Mouse (Mus musculus): Measurements from ENCODE around the gene Washc3.

Washc3 gene

GRCm38 (mm10) chr10:88255556-88255955 is 54.7 kb downstream of the Washc3 start:
- DNase-seq (ENCODE audit: low spot score in 2 of 2): no peak

GRCm38 (mm10) chr10:88260309-88260708 is 59.4 kb downstream of the Washc3 start:
- no peak for DNase-seq (ENCODE audit: low spot score in 2 of 2)

- no peak for DNase-seq (ENCODE audit: low spot score in 2 of 2)
These were observed 60.3 kb downstream of the Washc3 start for GRCm38 (mm10) chr10:88261186-88261585.

- no peak for DNase-seq (ENCODE audit: low spot score in 2 of 2)
These were observed 62.5 kb downstream of the Washc3 start for GRCm38 (mm10) chr10:88263383-88263782.

GRCm38 (mm10) chr10:88274045-88274444 is 73.2 kb downstream of the Washc3 start:
- no peak for DNase-seq (ENCODE audit: low spot score in 2 of 2)

GRCm38 (mm10) chr10:88281699-88282098 is 80.8 kb downstream of the Washc3 start:
- DNase-seq (ENCODE audit: low spot score in 2 of 2): no peak

- DNase-seq (ENCODE audit: low spot score in 2 of 2): no peak
These were observed 83.6 kb downstream of the Washc3 start for GRCm38 (mm10) chr10:88284343-88284990.

GRCm38 (mm10) chr10:88287261-88287660 is 86.4 kb downstream of the Washc3 start:
- no peak for DNase-seq (ENCODE audit: low spot score in 2 of 2)

- no peak for DNase-seq (ENCODE audit: low spot score in 2 of 2)
These were observed 87.2 kb downstream of the Washc3 start for GRCm38 (mm10) chr10:88288061-88288460.

GRCm38 (mm10) chr10:88295091-88295490 is 94.2 kb downstream of the Washc3 start:
- DNase-seq (ENCODE audit: low spot score in 2 of 2): no peak

Data from spleen, postnatal 36 days (tissue).